Mouse (Mus musculus): ENCODE results near the gene Pla2g12a. TPM values are rescaled to one million over a fixed set of nuclear protein-coding genes. Genes with fewer than 3 reads are reported as not detected.

The Pla2g12a gene
- polyA plus RNA-seq, 1 experiment from 2014 or later = 22.9 TPM

DNA sequence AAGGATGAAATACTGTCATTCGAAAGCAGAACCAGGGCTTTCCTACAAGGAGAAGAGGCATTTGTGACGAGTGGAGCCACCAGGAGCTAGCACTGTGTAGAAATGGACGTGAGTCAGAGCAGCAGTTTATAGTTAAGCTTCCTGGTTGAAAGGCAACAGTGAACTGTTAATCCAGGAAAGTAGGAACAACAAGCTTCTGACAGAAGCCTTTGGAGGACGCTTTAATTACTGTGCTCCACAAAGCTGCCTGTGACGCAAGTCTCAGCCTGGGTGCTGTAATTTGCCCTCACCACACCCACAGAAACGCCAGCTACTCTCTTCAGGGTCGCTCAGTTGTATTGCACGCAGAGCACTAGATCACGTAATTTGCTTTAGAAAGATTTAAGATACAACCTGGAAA lies 58.2 kb downstream of the Pla2g12a start:
- 51% methylated on average over 9 of the region's 9 CpGs for WGBS
- Histone ChIP-seq H3K4me1 (ENCODE audit: control insufficient read depth, insufficient read depth, low read length) (no peaks in the 10 kb centered on the region), H3K36me3 (ENCODE audit: control insufficient read depth, insufficient read depth, low read length) (no peaks in the 10 kb centered on the region), H3K27me3 (ENCODE audit: control insufficient read depth, insufficient read depth, low read length) (no peaks in the 10 kb centered on the region), H3K27ac (ENCODE audit: low read depth, low read length) (no peak overlapping the region), H3K9me3 (ENCODE audit: control insufficient read depth, low read length) (no peaks in the 10 kb centered on the region), H3K4me3 (ENCODE audit: low read depth, low read length) (no peak overlapping the region), H3K4me2 (ENCODE audit: low read depth) (no peak overlapping the region), H3K9ac (ENCODE audit: low read length) (no peak overlapping the region)
- no peak for ATAC-seq (ENCODE audit: insufficient read depth, low FRiP score, low TSS enrichment)
- no peak for DNase-seq (ENCODE audit: low spot score)

DNA sequence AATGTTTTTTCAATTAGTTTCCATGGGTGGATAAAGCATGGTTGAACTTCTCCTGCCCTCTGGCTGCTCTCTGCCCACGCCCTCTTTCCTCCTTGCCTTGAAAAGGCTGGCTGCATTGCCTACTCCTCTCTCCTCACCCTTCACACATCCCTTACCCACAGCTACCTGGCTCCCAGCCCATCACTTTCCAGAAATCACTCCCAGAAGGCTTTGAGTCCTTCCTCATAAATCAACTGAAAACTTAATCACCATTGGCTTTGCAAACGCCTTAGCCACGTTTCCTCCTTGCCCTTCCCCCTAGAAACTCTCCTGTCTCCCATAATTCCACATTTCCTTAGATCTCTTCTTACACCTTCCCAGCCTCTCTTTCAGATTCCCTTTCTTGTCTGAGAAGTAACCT lies 59.4 kb downstream of the Pla2g12a start:
- DNase-seq (ENCODE audit: low spot score) (no peak), ATAC-seq (ENCODE audit: insufficient read depth, low FRiP score, low TSS enrichment) (no peak)
- H3K4me2 ChIP-seq (ENCODE audit: low read depth) = no peak overlapping the region
- H3K4me1 ChIP-seq (ENCODE audit: control insufficient read depth, insufficient read depth, low read length) = no peaks in the 10 kb centered on the region
- 50% methylated on average over 3 of the region's 3 CpGs for WGBS
- no peaks in the 10 kb centered on the region for H3K36me3 ChIP-seq (ENCODE audit: control insufficient read depth, insufficient read depth, low read length)
- no peak overlapping the region; the same call in 1 of the 2 replicates for H3K9ac ChIP-seq (ENCODE audit: low read length)
- no peak overlapping the region for H3K27ac ChIP-seq (ENCODE audit: low read depth, low read length)
- no peaks in the 10 kb centered on the region for H3K27me3 ChIP-seq (ENCODE audit: control insufficient read depth, insufficient read depth, low read length)
- no peaks in the 10 kb centered on the region for H3K9me3 ChIP-seq (ENCODE audit: control insufficient read depth, low read length)
- H3K4me3 ChIP-seq (ENCODE audit: low read depth, low read length) = no peak overlapping the region

DNA sequence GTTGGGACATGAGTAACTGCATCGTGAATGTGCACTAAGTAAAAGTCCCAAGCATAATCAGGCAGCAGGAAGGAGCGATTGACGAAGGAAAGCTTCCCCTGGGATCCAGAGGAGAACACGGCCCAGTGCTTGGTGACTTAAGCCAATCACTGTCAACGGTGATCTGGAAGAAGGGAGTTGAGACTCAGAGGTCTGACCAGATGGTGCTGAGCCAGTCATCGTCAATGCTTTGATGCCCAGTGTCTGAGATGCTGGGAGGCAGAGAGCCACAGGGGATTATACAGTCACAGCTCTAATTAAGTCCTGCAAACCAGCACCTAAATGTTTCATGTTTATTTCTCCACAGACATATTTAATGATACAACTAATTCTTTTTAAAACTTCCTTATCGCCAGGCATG lies 60.7 kb downstream of the Pla2g12a start:
- WGBS = 65% methylated on average over 7 of the region's 7 CpGs
- no peaks in the 10 kb centered on the region for H3K36me3 ChIP-seq (ENCODE audit: control insufficient read depth, insufficient read depth, low read length)
- ATAC-seq (ENCODE audit: insufficient read depth, low FRiP score, low TSS enrichment) = no peak
- no peaks in the 10 kb centered on the region for H3K9me3 ChIP-seq (ENCODE audit: control insufficient read depth, low read length)
- no peak overlapping the region for H3K9ac ChIP-seq (ENCODE audit: low read length)
- H3K4me2 ChIP-seq (ENCODE audit: low read depth) = no peak overlapping the region
- no peak overlapping the region for H3K4me3 ChIP-seq (ENCODE audit: low read depth, low read length)
- H3K4me1 ChIP-seq (ENCODE audit: control insufficient read depth, insufficient read depth, low read length) = no peaks in the 10 kb centered on the region
- no peaks in the 10 kb centered on the region for H3K27me3 ChIP-seq (ENCODE audit: control insufficient read depth, insufficient read depth, low read length)
- H3K27ac ChIP-seq (ENCODE audit: low read depth, low read length) = no peak overlapping the region
- DNase-seq (ENCODE audit: low spot score) = no peak

DNA sequence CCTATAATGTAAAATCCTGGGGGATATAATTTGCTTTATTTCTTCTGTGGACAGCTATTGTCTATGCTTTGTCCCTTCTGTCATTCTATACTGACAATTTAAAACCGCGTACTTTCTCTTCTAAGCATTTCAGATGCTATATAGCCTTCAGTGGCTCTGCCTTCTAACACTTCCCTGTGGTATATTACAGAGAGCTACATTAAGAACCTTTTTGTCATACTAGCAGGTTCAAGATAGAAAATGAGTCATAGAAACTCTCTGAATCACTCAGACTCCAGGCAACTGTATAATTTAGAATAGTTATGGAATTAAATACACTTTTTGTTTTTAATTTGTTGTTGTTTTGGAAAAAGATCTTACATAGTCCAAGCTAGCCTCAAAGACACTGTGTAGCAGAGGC lies 62.4 kb downstream of the Pla2g12a start:
- no peaks in the 10 kb centered on the region for H3K36me3 ChIP-seq (ENCODE audit: control insufficient read depth, insufficient read depth, low read length)
- DNase-seq (ENCODE audit: low spot score) (no peak), ATAC-seq (ENCODE audit: insufficient read depth, low FRiP score, low TSS enrichment) (no peak)
- WGBS = 93% methylated on average over 2 of the region's 2 CpGs
- H3K27ac ChIP-seq (ENCODE audit: low read depth, low read length) = no peak overlapping the region
- no peaks in the 10 kb centered on the region for H3K27me3 ChIP-seq (ENCODE audit: control insufficient read depth, insufficient read depth, low read length)
- H3K4me1 ChIP-seq (ENCODE audit: control insufficient read depth, insufficient read depth, low read length) = no peaks in the 10 kb centered on the region
- no peak overlapping the region for H3K9ac ChIP-seq (ENCODE audit: low read length)
- no peak overlapping the region for H3K4me3 ChIP-seq (ENCODE audit: low read depth, low read length)
- no peaks in the 10 kb centered on the region for H3K9me3 ChIP-seq (ENCODE audit: control insufficient read depth, low read length)
- H3K4me2 ChIP-seq (ENCODE audit: low read depth) = no peak overlapping the region

DNA sequence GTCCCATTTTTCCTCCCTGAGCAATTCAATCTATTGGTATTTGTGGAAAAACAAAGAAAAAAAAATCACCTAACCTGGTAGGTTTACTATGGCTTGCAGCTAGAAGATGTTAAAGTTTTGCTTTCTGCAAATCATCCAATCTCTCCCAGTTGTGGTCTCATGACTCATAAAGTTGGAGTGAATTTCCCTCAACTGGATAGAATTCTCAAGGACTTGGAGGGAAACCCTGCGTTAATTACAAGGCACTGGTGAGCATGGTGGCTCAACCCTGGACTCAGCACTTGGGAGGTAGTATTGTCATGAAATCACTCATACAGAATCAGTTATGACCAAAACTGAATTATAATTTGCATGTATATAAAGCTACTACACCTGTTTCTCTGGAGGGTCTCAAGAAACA lies 62.9 kb downstream of the Pla2g12a start:
- Histone ChIP-seq H3K4me1 (ENCODE audit: control insufficient read depth, insufficient read depth, low read length) (no peaks in the 10 kb centered on the region), H3K27me3 (ENCODE audit: control insufficient read depth, insufficient read depth, low read length) (no peaks in the 10 kb centered on the region), H3K9ac (ENCODE audit: low read length) (no peak overlapping the region), H3K4me3 (ENCODE audit: low read depth, low read length) (no peak overlapping the region), H3K4me2 (ENCODE audit: low read depth) (no peak overlapping the region), H3K36me3 (ENCODE audit: control insufficient read depth, insufficient read depth, low read length) (no peaks in the 10 kb centered on the region), H3K9me3 (ENCODE audit: control insufficient read depth, low read length) (no peaks in the 10 kb centered on the region), H3K27ac (ENCODE audit: low read depth, low read length) (no peak overlapping the region)
- DNase-seq (ENCODE audit: low spot score) (no peak), ATAC-seq (ENCODE audit: insufficient read depth, low FRiP score, low TSS enrichment) (no peak)
- 92% methylated on average over 1 of the region's 1 CpGs for WGBS

DNA sequence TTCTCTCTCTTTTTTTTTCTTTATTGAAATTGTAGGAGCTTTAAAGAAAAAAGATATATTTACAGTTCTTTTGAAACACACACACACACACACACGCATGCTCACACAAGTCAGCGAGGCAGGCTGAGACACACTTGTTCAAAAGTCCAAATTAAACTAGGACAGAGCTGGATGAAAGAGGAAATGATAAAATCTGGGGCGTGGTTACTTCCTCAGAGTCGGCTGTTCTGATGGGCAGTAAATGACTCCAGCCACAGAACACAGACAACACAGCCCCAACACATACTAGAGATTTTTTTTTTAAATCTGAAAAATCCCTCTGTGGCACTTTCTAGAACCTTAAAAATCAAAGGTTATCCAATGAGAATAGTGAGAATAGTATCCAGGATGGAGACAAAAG lies 65.4 kb downstream of the Pla2g12a start:
- H3K4me2 ChIP-seq (ENCODE audit: low read depth) = no peak overlapping the region
- WGBS = 77% methylated on average over 4 of the region's 4 CpGs

More for the DNA sequence above, 65.4 kb downstream of the Pla2g12a start:
- Histone ChIP-seq H3K9me3 (ENCODE audit: control insufficient read depth, low read length) (no peaks in the 10 kb centered on the region), H3K4me1 (ENCODE audit: control insufficient read depth, insufficient read depth, low read length) (no peaks in the 10 kb centered on the region), H3K36me3 (ENCODE audit: control insufficient read depth, insufficient read depth, low read length) (no peaks in the 10 kb centered on the region), H3K4me3 (ENCODE audit: low read depth, low read length) (no peak overlapping the region), H3K9ac (ENCODE audit: low read length) (no peak overlapping the region), H3K27ac (ENCODE audit: low read depth, low read length) (no peak overlapping the region), H3K27me3 (ENCODE audit: control insufficient read depth, insufficient read depth, low read length) (no peaks in the 10 kb centered on the region)
- ATAC-seq (ENCODE audit: insufficient read depth, low FRiP score, low TSS enrichment) (no peak), DNase-seq (ENCODE audit: low spot score) (no peak)

Other genes starting within 250 kb of the Pla2g12a start
- 0.59 and 1.7 TPM in 2 replicates for gene Egf, start 123.3 kb upstream of the Pla2g12a start, polyA plus RNA-seq (2014; fragmentation: Nextera tagmentation; extraction: Ambion mirVana)
- not detected in 2 replicates for gene Lrit3, start 74.6 kb upstream of the Pla2g12a start, polyA plus RNA-seq (2014; fragmentation: Nextera tagmentation; extraction: Ambion mirVana)
- gene Rrh, start 56.0 kb upstream of the Pla2g12a start, polyA plus RNA-seq (2014; fragmentation: Nextera tagmentation; extraction: Ambion mirVana) = not detected in 2 replicates
- gene Gar1, start 47.2 kb upstream of the Pla2g12a start, polyA plus RNA-seq (2014; fragmentation: Nextera tagmentation; extraction: Ambion mirVana) = 39.1 and 50.2 TPM in 2 replicates
- gene Cfi, start 42.7 kb upstream of the Pla2g12a start, polyA plus RNA-seq (2014; fragmentation: Nextera tagmentation; extraction: Ambion mirVana) = 0.15 TPM in 1 of 2 replicates, not detected in the other
- gene Casp6, start 22.8 kb downstream of the Pla2g12a start, polyA plus RNA-seq (2014; fragmentation: Nextera tagmentation; extraction: Ambion mirVana) = 58.5 and 60.4 TPM in 2 replicates
- gene Mcub, start 91.6 kb downstream of the Pla2g12a start, polyA plus RNA-seq (2014; fragmentation: Nextera tagmentation; extraction: Ambion mirVana) = 1.0 and 1.5 TPM in 2 replicates
- gene Sec24b, start 182.9 kb downstream of the Pla2g12a start, polyA plus RNA-seq (2014; fragmentation: Nextera tagmentation; extraction: Ambion mirVana) = 33.0 and 35.6 TPM in 2 replicates